Mouse (Mus musculus) adrenal gland, adult (tissue): Measurements from ENCODE around the gene Col4a2.

ENCODE experiments used
- DNase-seq, 2 experiments: peaks; one replicate each; pipeline ENCODE4 v3.0.0; 2022 to 2023; ENCODE audit warnings: low spot score in 1 of 2; ENCODE audit not compliant: inconsistent age in 2 of 2

Col4a2 gene

GRCm38 (mm10) chr8:11292611-11293010, 20.0 kb upstream of the Col4a2 start:
- DNase-seq = no peak

GRCm38 (mm10) chr8:11296282-11296943, 16.2 kb upstream of the Col4a2 start:
- DNase-seq = peak in 1 of 2 experiments; percentile 47

- DNase-seq = peak; percentile 83 to 86
Observed at GRCm38 (mm10) chr8:11297141-11297838, 15.3 kb upstream of the Col4a2 start.

GRCm38 (mm10) chr8:11298531-11299316, 13.9 kb upstream of the Col4a2 start:
- DNase-seq = peak in 1 of 2 experiments; percentile 62

GRCm38 (mm10) chr8:11299317-11299602, 13.3 kb upstream of the Col4a2 start:
- no peak for DNase-seq

- no peak for DNase-seq
Observed at GRCm38 (mm10) chr8:11300436-11300835, 12.2 kb upstream of the Col4a2 start.

GRCm38 (mm10) chr8:11304027-11304601, 8.5 kb upstream of the Col4a2 start:
- DNase-seq = no peak

- DNase-seq = no peak
Observed at GRCm38 (mm10) chr8:11305539-11305938, 7.1 kb upstream of the Col4a2 start.

- DNase-seq = no peak
Observed at GRCm38 (mm10) chr8:11307451-11307850, 5.2 kb upstream of the Col4a2 start.

- DNase-seq = peak in 1 of 2 experiments; percentile 60
Observed at GRCm38 (mm10) chr8:11308570-11308998, 4.0 kb upstream of the Col4a2 start.

GRCm38 (mm10) chr8:11309226-11309625, 3.4 kb upstream of the Col4a2 start:
- peak in 1 of 2 experiments; percentile 41 for DNase-seq

GRCm38 (mm10) chr8:11310049-11310448, 2.6 kb upstream of the Col4a2 start:
- no peak for DNase-seq

GRCm38 (mm10) chr8:11311681-11312348, 790 bp upstream of the Col4a2 start:
- DNase-seq = peak; percentile 61 to 89

GRCm38 (mm10) chr8:11313176-11314111, 839 bp downstream of the Col4a2 start:
- peak; percentile 55 to 89 for DNase-seq

GRCm38 (mm10) chr8:11314613-11315012, 2.0 kb downstream of the Col4a2 start:
- no peak for DNase-seq

- DNase-seq = no peak
Observed at GRCm38 (mm10) chr8:11315179-11315943, 2.8 kb downstream of the Col4a2 start.

GRCm38 (mm10) chr8:11316118-11316517, 3.5 kb downstream of the Col4a2 start:
- DNase-seq = no peak

GRCm38 (mm10) chr8:11319405-11319804, 6.8 kb downstream of the Col4a2 start:
- no peak for DNase-seq

- DNase-seq = peak in 1 of 2 experiments; percentile 46
Observed at GRCm38 (mm10) chr8:11321841-11322240, 9.2 kb downstream of the Col4a2 start.
